Mouse (Mus musculus) heart, postnatal 36 days (tissue): ENCODE data around the gene Acot3. TPM values are rescaled to one million over a fixed set of nuclear protein-coding genes. Genes with fewer than 3 reads are reported as not detected.
A peak's percentile ranks its signal among the peaks of the same experiment; 100 is the strongest.
"Not testable (repeated sequence)": the region's sequence is repeated elsewhere in the genome, so short reads cannot be mapped to it uniquely, and the experiment has no call there.

Experiments used
- DNase-seq, 2 experiments: peaks; one replicate each; pipeline ENCODE4 v3.0.0; 2021 to 2022
- intact Hi-C: fragments of 180-260 bp; cut with DNase I; formaldehyde crosslinking; loops from one replicate; pipeline ENCODE4 v1.15.1; 2025
- total RNA-seq, 2 experiments: library from RNA; stranded (reverse); gene quantifications; 2 replicates each; pipeline ENCODE4 v1.2.3; 2021

Acot3 gene
- total RNA-seq = 1 to 10 TPM; 1.9 TPM

- DNase-seq = no peak
- intact Hi-C loops = loop anchor here (1.0 kb wide), 1 partner anchor 19 kb away; no protein-coding TSS in a partner anchor
Measured at GRCm38 (mm10) chr12:84051937-84052474, at the start of gene Acot3. Gene Acot3, plus strand, starts transcription at chr12:84052144.

GRCm38 (mm10) chr12:84003866-84004265 lies 48.1 kb upstream of the Acot3 start:
- no peak for DNase-seq
- intact Hi-C loops = no loop called here

- no peak for DNase-seq
- intact Hi-C loops = no loop called here
Measured at GRCm38 (mm10) chr12:84008251-84008650, 43.7 kb upstream of the Acot3 start.

- intact Hi-C loops = no loop called here
- DNase-seq = no peak
Measured at GRCm38 (mm10) chr12:84008729-84009128, 43.2 kb upstream of the Acot3 start.

GRCm38 (mm10) chr12:84009171-84009965 lies 42.6 kb upstream of the Acot3 start, which contains the start of gene Acot1:
Gene Acot1, plus strand, starts transcription at chr12:84009490.
- intact Hi-C loops = not testable (repeated sequence)
- peak; percentile 68 to 78 for DNase-seq

GRCm38 (mm10) chr12:84010201-84010600 lies 41.7 kb upstream of the Acot3 start:
- intact Hi-C loops = no loop called here
- DNase-seq = no peak

GRCm38 (mm10) chr12:84011251-84012040 lies 40.5 kb upstream of the Acot3 start:
- DNase-seq = peak; percentile 53 to 58
- intact Hi-C loops = no loop called here

- intact Hi-C loops = no loop called here
- no peak for DNase-seq
Measured at GRCm38 (mm10) chr12:84013130-84013529, 38.8 kb upstream of the Acot3 start.

- no peak for DNase-seq
- intact Hi-C loops = no loop called here
Measured at GRCm38 (mm10) chr12:84013701-84014100, 38.2 kb upstream of the Acot3 start.

GRCm38 (mm10) chr12:84020528-84020927 lies 31.4 kb upstream of the Acot3 start:
- DNase-seq = peak; percentile 57 to 74
- intact Hi-C loops = not testable (repeated sequence)

- DNase-seq, intact Hi-C loops: not testable (repeated sequence)
Measured at GRCm38 (mm10) chr12:84022266-84022665, 29.7 kb upstream of the Acot3 start.

GRCm38 (mm10) chr12:84023052-84023745 lies 28.7 kb upstream of the Acot3 start:
- DNase-seq = no peak
- intact Hi-C loops = no loop called here

- no peak for DNase-seq
- intact Hi-C loops = no loop called here
Measured at GRCm38 (mm10) chr12:84025888-84026287, 26.1 kb upstream of the Acot3 start.

GRCm38 (mm10) chr12:84028328-84028727 lies 23.6 kb upstream of the Acot3 start:
- intact Hi-C loops, DNase-seq: not testable (repeated sequence)

GRCm38 (mm10) chr12:84029043-84029442 lies 22.9 kb upstream of the Acot3 start:
- intact Hi-C loops, DNase-seq: not testable (repeated sequence)

GRCm38 (mm10) chr12:84030659-84031332 lies 21.1 kb upstream of the Acot3 start:
- DNase-seq = peak; percentile 81
- intact Hi-C loops = loop anchor here (1.0 to 10.0 kb wide), 3 partner anchors 57 to 318 kb away; no protein-coding TSS in a partner anchor

- intact Hi-C loops = loop anchor here (1.0 to 10.0 kb wide), 2 partner anchors 19 to 228 kb away; partner anchors contain the start of gene Acot3
- DNase-seq = no peak
Measured at GRCm38 (mm10) chr12:84032854-84033253, 19.1 kb upstream of the Acot3 start.

GRCm38 (mm10) chr12:84033302-84033701 lies 18.6 kb upstream of the Acot3 start:
- not testable (repeated sequence) for DNase-seq
- intact Hi-C loops = loop anchor here (1.0 to 10.0 kb wide), 2 partner anchors 19 to 229 kb away; partner anchors contain the start of gene Acot3

- intact Hi-C loops = loop anchor here (10.0 kb wide), 1 partner anchor 229 kb away; no protein-coding TSS in a partner anchor
- DNase-seq = no peak
Measured at GRCm38 (mm10) chr12:84034108-84034507, 17.8 kb upstream of the Acot3 start.

- DNase-seq = not testable (repeated sequence)
- intact Hi-C loops = loop anchor here (10.0 kb wide), 1 partner anchor 233 kb away; no protein-coding TSS in a partner anchor
Measured at GRCm38 (mm10) chr12:84038241-84038640, 13.7 kb upstream of the Acot3 start, which contains the start of gene Acot4. Gene Acot4, plus strand, starts transcription at chr12:84038379.
